8 mouse cellular contexts compared by ENCODE assay signal in the genomic region with DNA sequence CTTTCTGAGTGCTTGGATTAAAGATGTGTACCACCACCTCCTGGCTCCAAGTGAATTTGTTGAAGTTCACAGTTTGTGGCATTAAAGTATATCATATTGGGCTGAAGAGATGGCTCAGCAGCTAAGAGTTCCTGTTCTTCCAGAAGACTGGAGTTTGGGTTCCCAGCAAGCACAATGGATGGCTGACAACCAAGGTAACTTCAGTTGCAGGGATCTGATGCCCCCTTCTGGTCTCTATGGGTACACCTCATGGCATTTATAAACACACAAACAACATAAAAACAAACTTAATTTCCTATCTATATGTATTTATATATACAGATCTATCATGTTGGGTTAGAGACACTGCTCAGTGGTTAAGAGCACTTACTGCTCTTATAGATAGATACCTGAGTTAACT. TPM values are rescaled to one million over a fixed set of nuclear protein-coding genes. Genes with fewer than 3 reads are reported as not detected.
DNase-seq lines count a peak whose midpoint lies in the region; ATAC-seq and TF ChIP-seq lines count a peak whose summit lies in the region.

No protein-coding gene starts in this region.

- H3K4me1 ChIP-seq in liver, adult 2 months (ENCODE audit: control insufficient read depth, insufficient read depth, low read length) = peaks cover 6% of the 10 kb centered on the region; the same call in 1 of the 2 replicates
- peaks cover 33% of the 10 kb centered on the region for H3K4me1 ChIP-seq in G1E (ENCODE audit: insufficient read depth, low read depth, low read length)
- H3K4me1 ChIP-seq in limb, embryonic 13.5 days = peaks cover 22% of the 10 kb centered on the region

- no peak for TF ChIP-seq POLR2A in liver, adult 2 months (IDR thresholded peaks at IDR 0.05; ENCODE audit: extremely low read depth, insufficient read depth, low read length)

- H3K4me3 ChIP-seq in liver, adult 2 months (ENCODE audit: insufficient read depth, low read depth, low read length) = no peak overlapping the region
- H3K4me3 ChIP-seq in G1E (ENCODE audit: low read depth, low read length) = no peak overlapping the region
- 0 out of 2 replicates have a peak overlapping the region, but pooled peaks have one; percentile 98 for H3K4me3 ChIP-seq in limb, embryonic 13.5 days

- H3K79me2 ChIP-seq in liver, adult 2 months (ENCODE audit: control insufficient read depth, insufficient read depth, low read length) = peaks cover 19% of the 10 kb centered on the region

- H3K9ac ChIP-seq in liver, adult 2 months (ENCODE audit: low read depth, low read length) = no peak overlapping the region
- H3K9ac ChIP-seq in limb, embryonic 13.5 days = no peak overlapping the region

- H3K27ac ChIP-seq in liver, adult 2 months (replicated peaks; ENCODE audit: insufficient read depth, low read depth, low read length) = no peak overlapping the region
- no peak overlapping the region for H3K27ac ChIP-seq in limb, embryonic 13.5 days

- H3K9me3 ChIP-seq in G1E (replicated peaks) = no peaks in the 10 kb centered on the region
- no peaks in the 10 kb centered on the region for H3K9me3 ChIP-seq in limb, embryonic 13.5 days

- TF ChIP-seq CTCF in liver, adult 2 months (IDR thresholded peaks at IDR 0.05; ENCODE audit: low read depth, low read length) = peak; percentile 26; the same call in 1 of the 2 replicates
- TF ChIP-seq CTCF in G1E (IDR thresholded peaks at IDR 0.05; ENCODE audit: low read depth, low read length) = peak; percentile 30; the same call in 1 of the 2 replicates

- no peaks in the 10 kb centered on the region for H3K27me3 ChIP-seq in liver, adult 2 months (ENCODE audit: control insufficient read depth, insufficient read depth, low read length)
- no peaks in the 10 kb centered on the region for H3K27me3 ChIP-seq in G1E (ENCODE audit: insufficient read depth, low read length)
- H3K27me3 ChIP-seq in limb, embryonic 13.5 days = no peaks in the 10 kb centered on the region

- intact Hi-C loops in left cerebral cortex, postnatal 4 days (cut with DNase I) = no loop called here

- H3K4me2 ChIP-seq in limb, embryonic 13.5 days (replicated peaks) = peak overlapping the region; percentile 82; the same call in 1 of the 2 replicates

- no peak for ATAC-seq in CD4-positive, CD25-positive, alpha-beta regulatory T cell, adult 4 months
- ATAC-seq in G1E (ENCODE audit: extremely low read depth, insufficient number of reproducible peaks, low FRiP score, poor library complexity, severe bottlenecking) = no peak
- no peak for ATAC-seq in limb, embryonic 13.5 days (ENCODE audit: low FRiP score, low read depth)

- H3K36me3 ChIP-seq in liver, adult 2 months (ENCODE audit: control insufficient read depth, insufficient read depth, low read length) = peaks cover 3% of the 10 kb centered on the region; the same call in 1 of the 2 replicates
- peaks cover 42% of the 10 kb centered on the region for H3K36me3 ChIP-seq in G1E (replicated peaks)
- peaks cover 44% of the 10 kb centered on the region for H3K36me3 ChIP-seq in limb, embryonic 13.5 days

- DNase-seq in CD4-positive, CD25-positive, alpha-beta regulatory T cell, adult 2 months (ENCODE audit: low read depth, low spot score) = peak; percentile 72
- DNase-seq in liver, adult 2 months (ENCODE audit: extremely low read depth, low read depth, low spot score) = no peak
- DNase-seq in liver (no peak), G1E (ENCODE audit: low spot score) (no peak)
- no peak for DNase-seq in urinary bladder, postnatal 10 days (ENCODE audit: low spot score)
- DNase-seq in left cerebral cortex, postnatal 4 days = no peak

RNA-seq across cellular contexts. Expression of a gene that starts 1.4 kb away (rescaled TPM):
- 10 to 100 TPM; 56.6 to 60.7 TPM for polyA plus RNA-seq in CD4-positive, CD25-positive, alpha-beta regulatory T cell, adult 4 months (2017; shearing (Covaris generic))
- 10.0 and 11.4 TPM in 2 replicates for total RNA-seq in liver, adult 2 months (2014; rRNA removed)
- polyA plus RNA-seq in liver, adult 2 months (2012; rRNA removed) = 6.8 and 8.3 TPM in 2 replicates
- total RNA-seq in G1E (2014; fragmentation: Nextera tagmentation) (50.5 and 74.9 TPM in 2 replicates), G1E (2017) (30.4 and 37.2 TPM in 2 replicates)
- 6.7 and 8.2 TPM in 2 replicates for polyA plus RNA-seq in G1E (2012)
- 40.6 and 45.4 TPM in 2 replicates for polyA plus RNA-seq in limb, embryonic 13.5 days (2015; fragmentation: Nextera tagmentation; extraction: Ambion mirVana)
- total RNA-seq in left cerebral cortex, postnatal 4 days (2021) = 10 to 100 TPM; 59.0 to 59.8 TPM

RNA-seq across cellular contexts. Expression of a gene that starts 9.0 kb away (rescaled TPM):
- polyA plus RNA-seq in CD4-positive, CD25-positive, alpha-beta regulatory T cell, adult 4 months (2017; shearing (Covaris generic)) = 10 to 100 TPM; 78.2 to 90.0 TPM
- 5.2 and 7.4 TPM in 2 replicates for total RNA-seq in liver, adult 2 months (2014; rRNA removed)
- polyA plus RNA-seq in liver, adult 2 months (2012; rRNA removed) = 5.9 and 8.6 TPM in 2 replicates
- 68.4 and 79.6 TPM in 2 replicates for total RNA-seq in G1E (2014; fragmentation: Nextera tagmentation)
- total RNA-seq in G1E (2017) = 26.1 and 38.1 TPM in 2 replicates
- 61.7 and 77.8 TPM in 2 replicates for polyA plus RNA-seq in G1E (2012)
- 21.5 and 24.5 TPM in 2 replicates for polyA plus RNA-seq in limb, embryonic 13.5 days (2015; fragmentation: Nextera tagmentation; extraction: Ambion mirVana)
- 10 to 100 TPM; 75.3 to 77.3 TPM for total RNA-seq in left cerebral cortex, postnatal 4 days (2021)
